Mouse (Mus musculus): ENCODE results near the gene Dnal1.

Gene Dnal1

DNA sequence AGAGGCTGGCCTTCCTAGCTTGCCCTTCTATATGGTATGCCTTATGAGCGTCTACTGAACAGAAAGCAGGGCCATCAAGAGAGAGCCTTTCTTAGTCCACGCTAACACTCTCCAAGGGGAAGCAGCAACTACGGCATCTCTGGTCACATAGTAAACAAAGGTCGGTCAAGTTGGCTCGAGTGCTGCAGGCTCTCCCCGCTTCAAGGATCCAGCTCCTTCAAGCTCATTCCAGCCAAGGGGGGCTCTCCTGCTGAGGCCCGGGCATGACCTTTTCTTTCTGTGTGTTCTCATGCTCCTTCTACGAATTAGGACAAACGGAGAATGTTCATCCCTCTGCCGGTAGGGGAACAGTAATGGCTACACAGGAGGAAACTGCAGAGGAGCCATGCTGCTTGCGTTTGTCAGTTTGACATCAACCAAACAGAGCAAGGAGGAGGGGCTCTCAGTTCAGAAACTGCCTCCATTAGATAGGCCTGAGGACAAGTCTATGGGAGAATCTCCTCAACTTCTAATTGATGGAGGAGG is 49.5 kb downstream of the Dnal1 start:
- peak in 1 of 2 experiments; percentile 7 for DNase-seq

DNA sequence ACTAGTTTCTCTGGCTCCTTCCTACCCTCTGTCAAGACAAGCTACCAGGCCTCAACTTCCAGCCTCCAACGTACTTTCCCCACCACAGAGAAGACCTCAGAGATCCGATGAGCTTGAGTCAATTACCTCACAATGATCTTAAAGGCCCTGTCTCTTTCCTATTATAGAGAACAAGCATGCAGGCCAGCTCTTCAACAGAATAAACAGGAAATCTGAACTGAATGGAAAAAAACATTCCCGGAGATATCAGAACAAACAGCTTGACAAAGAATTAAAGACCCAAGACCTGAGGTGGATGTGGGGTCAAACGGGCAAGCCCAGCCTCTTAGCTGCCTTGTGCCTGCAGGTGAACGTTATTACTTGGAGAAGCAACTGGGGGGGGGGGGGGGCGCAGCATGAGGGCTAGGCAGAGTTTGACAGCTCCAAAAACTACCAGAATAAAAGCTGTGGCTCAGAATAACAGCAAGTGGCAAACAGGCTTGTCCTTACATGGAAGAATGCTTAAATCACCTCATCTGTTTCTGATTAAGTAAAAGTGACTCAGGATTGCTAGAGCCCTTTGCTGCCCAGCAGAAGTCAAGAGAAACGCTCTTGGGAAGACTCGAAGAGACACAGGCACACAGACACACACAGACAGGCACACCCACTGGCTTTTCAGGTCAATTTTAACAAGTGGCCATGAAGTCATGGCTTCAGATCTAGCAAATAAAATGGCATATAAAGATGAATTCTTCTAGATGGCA is 51.6 kb downstream of the Dnal1 start:
- DNase-seq, result no peak

DNA sequence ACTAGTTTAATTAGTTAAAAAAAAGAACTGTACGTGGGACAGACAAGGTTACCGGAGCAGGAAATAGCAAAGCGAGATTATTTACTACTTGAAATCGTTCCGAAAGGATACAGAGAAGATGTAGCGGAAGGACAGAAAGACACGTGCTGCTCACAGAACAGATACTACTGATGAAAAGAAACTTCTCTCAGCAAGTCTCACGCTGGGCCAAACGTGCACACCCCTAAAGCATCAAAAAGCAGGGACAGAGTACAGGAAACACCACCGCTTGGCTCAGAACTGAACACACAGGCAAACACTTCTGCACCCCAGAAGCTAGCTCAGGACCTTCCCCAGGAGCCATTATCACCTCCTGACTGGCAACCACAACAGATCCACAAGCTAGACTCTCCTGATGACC is 56.4 kb downstream of the Dnal1 start:
- DNase-seq, result no peak

GRCm38 (mm10) chr12:84172216-84172615 is 58.0 kb downstream of the Dnal1 start:
- DNase-seq, result no peak

DNA sequence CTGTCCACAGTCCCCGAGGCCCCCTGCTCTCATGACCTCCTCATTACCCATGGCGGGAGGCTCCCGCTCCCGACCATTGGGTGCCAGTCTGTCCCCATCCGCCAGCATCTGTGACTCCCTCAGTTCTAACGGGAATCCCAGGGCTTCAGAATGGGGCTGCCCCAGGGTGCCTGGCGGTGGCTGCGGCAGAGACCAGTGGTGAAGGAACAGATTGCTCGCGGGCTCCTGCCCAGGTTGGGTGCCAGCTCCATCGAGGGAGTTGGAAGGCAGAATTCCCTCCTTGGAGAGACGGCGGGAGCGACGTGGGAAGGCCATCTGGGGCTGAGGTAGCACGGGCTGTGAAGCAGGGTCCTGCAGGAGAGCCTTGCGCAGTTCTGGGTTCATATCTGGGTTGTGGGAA is 58.7 kb downstream of the Dnal1 start:
- DNase-seq, result peak; percentile 63 to 69

GRCm38 (mm10) chr12:84173309-84173915 is 59.2 kb downstream of the Dnal1 start:
- DNase-seq, result no peak

GRCm38 (mm10) chr12:84174190-84174811 is 60.1 kb downstream of the Dnal1 start:
- DNase-seq, result peak; percentile 61 to 64

GRCm38 (mm10) chr12:84174871-84175270 is 60.7 kb downstream of the Dnal1 start:
- DNase-seq, result no peak

- DNase-seq, result peak; percentile 84 to 89
These were observed 61.5 kb downstream of the Dnal1 start for GRCm38 (mm10) chr12:84175659-84176061.

DNA sequence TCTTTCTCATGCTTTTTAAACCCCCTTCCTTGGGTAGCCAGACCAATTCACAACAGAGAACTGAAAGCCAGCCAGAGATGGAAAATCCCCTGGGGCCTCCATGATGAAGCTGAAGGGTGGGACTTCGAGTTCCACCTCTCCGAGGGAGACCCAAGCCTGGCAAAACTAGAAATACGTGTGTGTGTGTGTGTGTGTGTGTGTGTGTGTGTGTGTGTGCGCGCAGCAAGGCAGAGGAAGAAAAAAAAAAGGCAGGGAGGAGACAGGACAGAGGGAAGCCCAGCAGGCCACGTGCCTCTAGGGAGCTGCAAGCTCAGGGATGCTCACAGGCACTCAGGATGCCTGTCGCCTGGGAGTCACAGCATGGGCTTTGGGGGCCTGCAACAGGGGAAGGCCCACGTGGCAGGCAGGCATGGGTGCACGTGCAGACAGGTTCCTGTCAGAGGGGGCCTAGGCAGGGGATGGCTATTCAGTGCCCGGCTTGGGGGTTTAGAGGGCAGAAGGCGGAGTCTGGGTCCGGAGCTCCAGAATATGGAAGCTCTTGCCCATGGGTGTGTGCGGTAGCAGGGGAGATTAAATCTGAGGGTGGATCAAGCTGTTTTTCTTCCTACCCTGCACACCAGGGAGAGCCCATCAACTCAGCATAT is 62.1 kb downstream of the Dnal1 start:
- no peak for DNase-seq

DNA sequence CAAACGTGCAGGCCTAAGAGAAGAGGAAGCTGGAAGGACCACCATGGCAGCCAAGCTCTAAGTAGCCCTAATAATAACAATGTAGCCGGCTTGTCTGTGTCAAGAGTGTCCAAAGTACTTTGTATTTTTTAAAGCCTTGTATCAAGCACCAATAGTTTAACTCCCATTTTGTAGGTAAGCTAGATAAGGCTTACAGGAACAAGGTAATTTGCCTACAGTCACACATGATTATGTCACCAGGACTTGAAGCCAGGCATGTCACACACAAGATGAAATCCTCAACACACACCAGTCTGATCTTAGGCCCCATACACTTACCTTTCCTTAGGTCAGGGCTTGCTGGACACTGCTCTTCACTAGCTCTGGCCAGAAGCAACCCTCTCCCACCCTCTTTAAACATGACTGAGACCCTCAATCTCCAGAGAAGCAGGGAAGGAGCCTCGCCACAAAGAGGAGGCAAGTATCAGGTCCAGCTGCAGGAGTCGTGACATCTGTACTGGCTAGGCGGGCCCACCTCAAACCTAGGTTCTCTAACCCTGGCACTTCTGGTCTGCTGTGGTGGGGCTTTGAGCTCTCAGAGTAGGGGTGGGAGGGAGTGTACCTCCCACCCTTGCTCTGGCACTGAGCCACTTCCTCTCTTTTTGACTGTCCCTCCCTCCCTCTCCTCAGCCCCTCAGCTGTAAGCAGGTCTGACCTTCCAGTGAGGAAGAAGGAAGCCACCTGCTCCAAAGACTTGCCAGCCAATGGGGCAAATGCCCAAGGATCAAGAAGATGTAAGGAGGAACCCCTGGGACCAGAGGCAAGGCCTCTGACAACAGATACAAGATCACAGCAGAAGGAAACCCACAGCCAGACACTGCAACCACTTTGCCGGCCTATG is 63.0 kb downstream of the Dnal1 start:
- no peak for DNase-seq

GRCm38 (mm10) chr12:84178052-84178451 is 63.9 kb downstream of the Dnal1 start:
- no peak for DNase-seq

- DNase-seq, result no peak
These were observed 64.7 kb downstream of the Dnal1 start for GRCm38 (mm10) chr12:84178652-84179445.

DNA sequence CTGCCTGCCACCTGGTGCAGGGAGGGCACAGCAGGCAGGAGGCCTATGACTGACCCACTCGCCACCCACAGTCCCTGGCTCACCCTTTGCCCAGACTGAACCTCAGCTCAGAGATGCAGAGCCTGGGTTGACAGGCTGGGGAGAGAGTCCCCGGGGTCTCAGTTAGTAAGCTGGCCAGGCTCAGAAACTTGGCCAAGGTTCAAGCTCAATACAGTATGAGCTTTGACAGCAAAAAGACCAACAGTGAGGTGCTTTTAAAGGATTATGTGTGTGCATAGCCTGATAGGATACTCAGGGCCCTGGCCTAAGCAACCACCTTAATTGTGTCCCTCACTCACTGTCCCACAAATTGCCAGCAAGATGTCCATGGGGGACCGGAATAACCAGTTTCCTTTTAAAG is 65.9 kb downstream of the Dnal1 start:
- DNase-seq, result no peak

GRCm38 (mm10) chr12:84180701-84181435 is 66.7 kb downstream of the Dnal1 start:
- peak; percentile 53 to 63 for DNase-seq

DNA sequence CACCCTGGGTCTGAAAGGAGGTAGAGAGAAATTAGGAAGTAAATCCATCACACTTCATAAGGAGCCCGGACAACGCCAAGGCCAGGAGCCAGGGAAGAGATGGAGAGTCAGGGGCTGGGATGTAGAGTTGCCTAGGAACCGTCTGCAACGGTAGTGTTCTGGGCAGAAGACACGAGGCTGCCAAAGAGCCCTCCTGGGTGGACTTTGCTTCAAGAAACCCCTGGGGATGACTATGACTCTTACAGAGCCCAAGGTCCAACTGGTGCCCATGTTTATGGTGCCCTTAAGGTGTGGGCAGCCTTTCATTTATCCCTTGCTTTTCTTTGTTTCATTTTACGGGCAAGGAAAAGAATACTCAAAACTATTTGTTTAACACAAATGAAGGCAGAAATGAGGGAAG is 67.8 kb downstream of the Dnal1 start:
- no peak for DNase-seq

DNA sequence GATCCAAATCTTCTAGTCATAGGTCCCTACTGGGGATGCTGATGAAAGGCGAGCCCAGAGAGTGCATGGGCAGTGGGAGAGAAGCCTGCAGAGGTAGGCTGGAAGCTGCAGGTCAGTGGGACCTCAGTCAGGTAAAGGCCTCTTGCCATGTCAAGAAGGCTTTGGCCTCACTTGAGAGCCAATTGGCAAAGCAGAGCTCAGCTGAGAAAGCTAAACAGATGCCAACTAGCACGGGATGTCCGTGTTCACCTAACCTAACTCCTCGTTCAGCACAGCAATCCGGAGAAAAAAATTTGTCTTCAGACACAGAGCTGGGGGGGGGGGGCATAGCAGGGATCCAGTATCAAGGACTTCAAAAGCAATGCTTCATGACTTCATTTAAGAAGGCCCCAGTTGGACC is 70.8 kb downstream of the Dnal1 start:
- DNase-seq, result peak in 1 of 2 experiments; percentile 38

DNA sequence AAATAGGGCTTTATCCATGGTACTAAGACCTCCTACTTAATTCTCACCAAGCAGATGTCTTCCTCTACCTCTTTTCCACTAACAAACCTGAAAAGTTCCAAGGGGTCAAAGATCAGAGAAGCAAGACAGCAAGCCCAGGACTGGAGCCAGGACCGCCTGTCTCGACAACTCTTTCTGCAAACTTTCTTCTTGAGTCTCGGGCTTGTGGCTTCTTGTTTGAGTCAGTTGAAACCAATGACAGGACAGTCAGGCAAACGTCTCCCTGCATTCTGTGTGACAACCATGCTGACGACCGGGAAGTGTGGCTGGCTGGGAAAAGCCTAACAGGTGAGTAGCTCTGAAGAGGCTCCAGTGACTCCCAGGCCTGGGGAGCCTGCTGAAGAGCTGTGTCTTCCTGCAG is 71.4 kb downstream of the Dnal1 start:
- no peak for DNase-seq

- no peak for DNase-seq
These were observed 72.4 kb downstream of the Dnal1 start for GRCm38 (mm10) chr12:84186536-84186935.

DNA sequence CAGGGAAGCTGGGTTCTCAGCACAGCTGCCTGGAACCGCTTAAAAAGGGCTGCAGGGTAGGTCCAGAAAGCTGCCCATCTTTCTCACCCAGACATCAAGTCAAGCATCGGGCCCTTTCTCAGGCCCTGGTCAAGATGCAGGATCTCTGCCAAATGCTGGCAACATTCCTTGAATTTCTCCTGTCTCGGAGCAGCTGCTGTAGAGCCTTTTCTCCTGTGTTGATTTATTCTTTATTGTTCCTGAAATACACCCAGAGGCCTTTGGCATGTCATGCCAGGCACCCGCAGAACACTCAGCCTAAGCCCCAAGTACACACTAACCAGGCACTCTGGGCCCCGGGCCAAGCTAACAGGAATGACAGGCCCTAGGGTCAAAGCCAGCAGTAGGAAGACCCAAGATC is 72.8 kb downstream of the Dnal1 start:
- peak; percentile 49 to 55 for DNase-seq

Data from cerebellum, adult 18-20 months (tissue).